Mouse (Mus musculus): ENCODE measurements at regions not wholly inside any gene's neighbourhood (a gene's known extent, or its start where the extent isn't known, plus 50 kb on each side); places are given as distances from the start of the nearest gene placed in this dataset.

GRCm38 (mm10) chr6:122394160-122394559 is 53.8 kb upstream of the Phc1 start:
- DNase-seq (ENCODE audit: low read depth) = no peak

- DNase-seq (ENCODE audit: low read depth) = no peak
Observed at GRCm38 (mm10) chr6:122393231-122393881, 53.0 kb upstream of the Phc1 start.

DNA sequence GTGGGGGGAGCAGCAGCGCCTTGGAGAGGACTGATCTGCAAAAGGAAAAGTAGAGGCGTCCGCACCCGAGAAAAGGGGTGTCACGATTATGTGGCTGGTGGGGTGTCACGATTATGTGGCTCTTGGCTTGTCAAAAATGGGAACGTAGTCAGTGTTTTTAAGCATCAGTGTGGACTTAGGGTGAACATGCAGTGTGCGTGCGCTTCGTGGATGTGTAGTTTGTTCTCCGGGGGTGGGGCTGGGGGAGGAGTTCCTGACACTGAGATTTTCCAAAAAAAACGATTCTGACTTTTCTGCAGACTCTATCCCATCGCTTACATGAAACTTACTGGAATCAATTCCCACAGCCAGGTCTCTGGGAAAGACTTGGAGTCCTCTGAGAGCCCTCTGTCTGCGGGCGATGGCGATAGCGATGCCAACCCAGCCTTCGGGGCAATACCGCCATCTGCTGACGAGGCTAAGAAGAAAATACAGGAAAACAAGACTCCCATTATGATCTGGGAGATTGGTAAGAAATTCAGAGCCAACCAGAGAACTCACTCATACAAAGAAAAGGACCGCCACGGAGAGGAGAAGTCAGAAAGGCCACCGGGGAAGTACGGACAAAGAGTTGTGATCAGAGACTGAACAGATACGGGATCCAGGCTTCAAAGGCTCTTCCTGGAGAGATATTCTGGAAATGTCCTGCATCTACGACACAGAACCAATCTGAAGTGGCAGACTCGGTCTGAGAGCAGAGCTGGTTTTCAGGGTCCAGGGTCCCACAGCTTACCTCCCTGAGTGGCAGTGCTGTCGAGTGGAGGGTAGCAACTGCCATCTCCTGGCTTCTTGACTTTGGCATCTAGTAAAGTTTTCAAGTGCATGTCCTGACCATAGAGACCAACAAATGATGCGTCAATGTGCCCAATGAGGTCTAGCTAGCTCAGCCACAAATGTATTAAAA is 51.6 kb upstream of the Phc1 start:
- DNase-seq (ENCODE audit: low read depth) = peak; percentile 70

- no peak for DNase-seq (ENCODE audit: low read depth)
Observed at GRCm38 (mm10) chr6:122391126-122391525, 50.8 kb upstream of the Phc1 start.

DNA sequence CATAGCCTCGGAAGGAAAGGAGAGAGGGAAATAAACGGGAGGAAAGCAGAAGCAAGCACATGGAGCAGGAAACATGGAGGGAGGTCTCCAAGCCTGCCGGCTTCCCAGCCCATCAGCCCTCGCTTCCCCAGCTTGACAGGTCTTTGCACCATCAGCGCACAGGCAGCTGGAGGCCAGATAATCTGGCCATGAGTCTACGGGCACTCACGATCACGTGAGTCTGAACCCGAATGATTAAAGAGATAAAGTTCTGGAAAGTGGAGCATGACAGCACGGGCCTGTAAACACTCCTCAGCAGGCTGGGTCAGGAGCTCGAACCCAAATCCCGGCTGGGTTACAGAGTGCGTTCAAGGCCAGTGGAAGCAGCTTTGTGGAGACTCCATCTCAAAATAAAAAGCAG is 50.4 kb upstream of the Phc1 start:
- no peak for DNase-seq (ENCODE audit: low read depth)
